Mouse (Mus musculus) c-Kit-positive CD71-negative TER-119-negative erythroid progenitor cells, embryonic 14.5 days (primary cell): ENCODE data around the gene Ccdc155.

Source experiments
- DNase-seq: peaks from one replicate; pipeline ENCODE4 v3.0.0-alpha.2; 2013; ENCODE audit warnings: low read depth

The Ccdc155 gene

GRCm38 (mm10) chr7:45144368-45145174 lies 60.1 kb downstream of the Ccdc155 start:
- DNase-seq, result no peak

- no peak for DNase-seq
These were observed 62.8 kb downstream of the Ccdc155 start for GRCm38 (mm10) chr7:45141914-45142313.

- no peak for DNase-seq
These were observed 63.4 kb downstream of the Ccdc155 start for GRCm38 (mm10) chr7:45141319-45141718.

GRCm38 (mm10) chr7:45139904-45140723 lies 64.6 kb downstream of the Ccdc155 start:
- no peak for DNase-seq

- no peak for DNase-seq
These were observed 66.3 kb downstream of the Ccdc155 start for GRCm38 (mm10) chr7:45138403-45138802.

- DNase-seq, result no peak
These were observed 67.3 kb downstream of the Ccdc155 start for GRCm38 (mm10) chr7:45137171-45138006.

- peak; percentile 84 for DNase-seq
These were observed 68.6 kb downstream of the Ccdc155 start, which contains the start of the genes Gm45713 and Flt3l for GRCm38 (mm10) chr7:45135993-45136567. Gene Gm45713 (minus strand): TSS chr7:45136231. Gene Flt3l (minus strand): TSS chr7:45136432.

GRCm38 (mm10) chr7:45135370-45135769 lies 69.3 kb downstream of the Ccdc155 start:
- DNase-seq, result no peak

- peak; percentile 79 for DNase-seq
These were observed 70.1 kb downstream of the Ccdc155 start for GRCm38 (mm10) chr7:45134544-45135026.
